Mouse (Mus musculus) testis, adult 2 months (tissue): ENCODE results near the gene Cryba2.

Experiments
- CTCF ChIP-seq: fragments of 200-500 bp; IDR thresholded peaks from 2 replicates; pipeline ENCODE4 v1.5.1; 2012; ENCODE audit warnings: low read depth, mild to moderate bottlenecking, inconsistent platforms, low read length, moderate library complexity; ENCODE audit not compliant: control insufficient read depth, insufficient read depth, insufficient replicate concordance
- POLR2A ChIP-seq: fragments of 200-500 bp; IDR thresholded peaks from 2 replicates; pipeline ENCODE4 v1.6.1; 2012; ENCODE audit warnings: low read depth, mild to moderate bottlenecking, inconsistent platforms, low read length, moderate library complexity; ENCODE audit not compliant: control insufficient read depth

- TF ChIP-seq POLR2A (no peak), CTCF (no peak)
Measured at GRCm38 (mm10) chr1:74891513-74891912, 1.4 kb downstream of the Cryba2 start.
